In genomic region chrX:105079615-105080092, GRCm38 (mm10) we compare ENCODE assay signal across 8 mouse cellular contexts. TPM values are rescaled to one million over a fixed set of nuclear protein-coding genes. Genes with fewer than 3 reads are reported as not detected.
A peak's percentile ranks its signal among the peaks of the same experiment; 100 is the strongest.
DNase-seq lines count a peak whose midpoint lies in the region; ATAC-seq lines count a peak whose summit lies in the region.

TSS of gene Pbdc1 (plus strand) at chrX:105079756.

- peak within 1 kb of the TSS; percentile 82 for H3K4me3 ChIP-seq in erythroblast, embryonic 14.5 days (replicated peaks)
- peak within 1 kb of the TSS; percentile 57 for H3K4me3 ChIP-seq in heart, embryonic 12.5 days
- peak within 1 kb of the TSS; percentile 67 for H3K4me3 ChIP-seq in kidney, embryonic 16.5 days (ENCODE audit: low read length)

- peak; percentile 92 for DNase-seq in CD4-positive helper T cell, adult 2 months (ENCODE audit: low read depth, low spot score)
- peak; percentile 83 for DNase-seq in brain, embryonic 18.5 days (ENCODE audit: low read depth, low spot score)
- DNase-seq in liver, result peak; percentile 93
- DNase-seq in monocyte, adult 2 months (ENCODE audit: low read depth in 1 of 2, low spot score in 2 of 2), result peak; percentile 73 to 89
- peak; percentile 70 to 87 for DNase-seq in spleen, postnatal 14 days (ENCODE audit: low spot score in 2 of 2)

- under 1% methylated on average over 35 of the region's 35 CpGs for WGBS in heart, embryonic 12.5 days
- WGBS in kidney, embryonic 16.5 days, result 2% methylated on average over 35 of the region's 35 CpGs

- peak within 1 kb of the TSS; percentile 79 for H3K4me2 ChIP-seq in heart, embryonic 12.5 days
- peak within 1 kb of the TSS; percentile 75 for H3K4me2 ChIP-seq in kidney, embryonic 16.5 days (replicated peaks; ENCODE audit: low read depth, low read length)

- H3K36me3 ChIP-seq in erythroblast, embryonic 14.5 days (ENCODE audit: control insufficient read depth), result peaks cover 31% of the 10 kb centered on the region
- H3K36me3 ChIP-seq in heart, embryonic 12.5 days, result peaks cover 11% of the 10 kb centered on the region; the same call in 1 of the 2 replicates
- peaks cover 7% of the 10 kb centered on the region; the same call in 1 of the 2 replicates for H3K36me3 ChIP-seq in kidney, embryonic 16.5 days (ENCODE audit: insufficient read depth, low read length)

- peaks cover 9% of the 10 kb centered on the region for H3K4me1 ChIP-seq in erythroblast, embryonic 14.5 days (ENCODE audit: control insufficient read depth)
- H3K4me1 ChIP-seq in heart, embryonic 12.5 days (replicated peaks), result peaks cover 3% of the 10 kb centered on the region; the same call in 1 of the 2 replicates
- peaks cover 4% of the 10 kb centered on the region; the same call in 1 of the 2 replicates for H3K4me1 ChIP-seq in kidney, embryonic 16.5 days (ENCODE audit: insufficient read depth, low read length)

- peak; percentile 94 for ATAC-seq in heart, embryonic 12.5 days (ENCODE audit: insufficient number of reproducible peaks, low FRiP score)
- ATAC-seq in kidney, embryonic 16.5 days (ENCODE audit: low FRiP score, low TSS enrichment), result peak; percentile 99

- H3K27me3 ChIP-seq in erythroblast, embryonic 14.5 days (ENCODE audit: control insufficient read depth), result no peaks in the 10 kb centered on the region; the same call in 1 of the 2 replicates
- H3K27me3 ChIP-seq in heart, embryonic 12.5 days (replicated peaks), result no peaks in the 10 kb centered on the region
- no peaks in the 10 kb centered on the region for H3K27me3 ChIP-seq in kidney, embryonic 16.5 days (ENCODE audit: insufficient read depth, low read length)

- H3K27ac ChIP-seq in heart, embryonic 12.5 days (ENCODE audit: poor library complexity, severe bottlenecking), result no peak within 1 kb of the TSS
- H3K27ac ChIP-seq in kidney, embryonic 16.5 days (ENCODE audit: low read length), result no peak within 1 kb of the TSS

- peak within 1 kb of the TSS; percentile 65 for H3K9ac ChIP-seq in heart, embryonic 12.5 days
- H3K9ac ChIP-seq in kidney, embryonic 16.5 days (replicated peaks; ENCODE audit: low read length), result peak within 1 kb of the TSS; percentile 67

- H3K9me3 ChIP-seq in erythroblast, embryonic 14.5 days (ENCODE audit: control insufficient read depth, low read length), result no peaks in the 10 kb centered on the region
- H3K9me3 ChIP-seq in heart, embryonic 12.5 days (replicated peaks), result no peaks in the 10 kb centered on the region
- H3K9me3 ChIP-seq in kidney, embryonic 16.5 days (ENCODE audit: low read length), result no peaks in the 10 kb centered on the region

RNA-seq across cellular contexts. Expression of gene Pbdc1, which starts in this region (rescaled TPM):
- polyA plus RNA-seq in erythroblast, embryonic 14.5 days (2012), result 1.1 and 1.2 TPM in 2 replicates
- 40.5 and 41.7 TPM in 2 replicates for polyA plus RNA-seq in heart, embryonic 12.5 days (2016; fragmentation: Nextera tagmentation; extraction: Ambion mirVana)
- 60.6 and 63.1 TPM in 2 replicates for polyA plus RNA-seq in kidney, embryonic 16.5 days (2015; fragmentation: Nextera tagmentation; extraction: Ambion mirVana)

Comparison
In these comparisons a context has a peak if more than half of its experiments do, and no peak if none do; other contexts are left out.
1. RNA of gene Pbdc1 (polyA plus RNA-seq): 60.6 to 63.1 TPM in kidney, embryonic 16.5 days and 40.5 to 41.7 TPM in heart, embryonic 12.5 days; 1.1 to 1.2 TPM in erythroblast, embryonic 14.5 days; every median in the first group is over 10 times any median in the second.
2. Peak in every context shown above with its lines, with median percentiles within 50 percentile points of each other: DNase-seq and H3K4me3 ChIP-seq.